Mouse (Mus musculus) kidney, adult 2 months (tissue): ENCODE measurements around the gene Ctu2.

Experiments
- CTCF ChIP-seq: fragments of 200-500 bp; conservative IDR thresholded peaks from 2 replicates; pipeline ENCODE4 v1.5.1; 2011; ENCODE audit warnings: low read depth, mild to moderate bottlenecking, control low read depth, low read length, moderate library complexity, mixed read lengths; ENCODE audit not compliant: insufficient read depth, insufficient read length
- POLR2A ChIP-seq: fragments of 200-500 bp; IDR thresholded peaks from one replicate; pipeline ENCODE4 v1.6.1; 2011; ENCODE audit warnings: low read depth, low read length, control low read depth

GRCm38 (mm10) chr8:122515699-122516098 is 39.8 kb downstream of the Ctu2 start:
- TF ChIP-seq CTCF = no peak
- no peak for TF ChIP-seq POLR2A
